Mouse (Mus musculus): ENCODE data around the gene Isg15. TPM values are rescaled to one million over a fixed set of nuclear protein-coding genes. Genes with fewer than 3 reads are reported as not detected.
"Not testable (repeated sequence)": the region's sequence is repeated elsewhere in the genome, so short reads cannot be mapped to it uniquely, and the experiment has no call there.

Isg15 gene
- polyA plus RNA-seq, 1 experiment from 2014 or later, result 1.2 TPM

DNA sequence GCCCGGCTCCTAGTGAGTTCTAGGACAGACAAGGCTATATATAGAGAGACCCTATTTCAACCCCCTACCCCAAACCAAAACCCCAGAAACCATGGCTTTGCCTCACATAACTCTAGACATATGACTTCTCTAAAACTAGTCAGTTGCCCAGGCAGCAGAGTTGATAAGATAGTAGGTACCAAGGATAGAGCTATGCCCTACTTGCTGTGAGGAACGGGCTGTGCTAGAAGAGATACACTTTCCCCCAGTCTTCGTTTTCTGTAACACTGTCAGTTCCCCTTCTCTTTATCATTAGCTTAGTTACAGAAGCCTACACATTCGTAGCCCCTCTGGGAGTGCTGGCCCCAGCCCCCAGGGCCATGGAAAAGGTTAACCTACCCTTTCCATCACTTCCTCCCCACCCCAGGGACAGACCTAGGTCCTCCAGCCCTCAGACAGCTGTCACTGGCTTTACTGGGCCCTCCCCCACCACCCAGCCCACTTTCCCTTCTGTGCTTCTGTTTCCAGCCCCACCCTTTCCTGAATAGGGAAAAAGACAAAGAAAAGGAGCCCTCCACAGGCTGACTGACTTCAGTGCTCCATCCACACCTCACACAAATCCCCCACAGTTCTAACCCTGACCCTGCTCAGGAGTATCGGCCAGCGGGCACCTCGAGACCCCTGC, 16.2 kb downstream of the Isg15 start:
- Histone ChIP-seq H3K4me2 (replicated peaks) (peak overlapping the region; percentile 80), H3K27ac (peak overlapping the region; percentile 96), H3K27me3 (no peaks in the 10 kb centered on the region), H3K9me3 (no peaks in the 10 kb centered on the region), H3K36me3 (peaks cover 32% of the 10 kb centered on the region), H3K4me3 (replicated peaks) (peak overlapping the region; percentile 58), H3K9ac (replicated peaks) (peak overlapping the region; percentile 88), H3K4me1 (replicated peaks) (peaks cover 95% of the 10 kb centered on the region)
- no peak; the same call in 1 of the 2 replicates for ATAC-seq
- WGBS, result 70% methylated on average over 7 of the region's 7 CpGs

DNA sequence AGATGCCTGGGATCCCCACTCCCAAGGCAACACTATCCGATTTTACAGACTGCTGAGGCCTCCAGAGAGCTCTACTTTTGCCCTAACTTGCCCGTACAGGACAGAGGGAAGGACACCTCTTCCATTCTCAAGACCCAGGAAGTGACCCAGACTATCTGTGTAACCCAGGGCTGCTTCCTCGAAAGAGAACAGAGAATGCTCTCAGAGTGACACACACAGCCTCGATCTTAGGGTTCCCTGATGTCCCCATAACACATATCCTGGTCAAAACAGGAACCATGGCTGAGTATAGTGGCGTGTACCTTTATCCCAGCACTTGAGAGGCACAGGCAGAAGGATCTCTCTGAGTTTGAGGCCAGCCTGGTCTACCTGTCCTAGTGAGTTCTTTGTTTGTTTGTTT, 16.9 kb downstream of the Isg15 start:
- Histone ChIP-seq H3K36me3 (peaks cover 38% of the 10 kb centered on the region), H3K4me2 (replicated peaks) (peak overlapping the region; percentile 80), H3K27me3 (no peaks in the 10 kb centered on the region), H3K9me3 (no peaks in the 10 kb centered on the region), H3K4me1 (replicated peaks) (peaks cover 88% of the 10 kb centered on the region), H3K9ac (replicated peaks) (peak overlapping the region; percentile 88), H3K27ac (no peak overlapping the region), H3K4me3 (replicated peaks) (peak overlapping the region; percentile 58)
- no peak for ATAC-seq
- 83% methylated on average over 5 of the region's 5 CpGs for WGBS

DNA sequence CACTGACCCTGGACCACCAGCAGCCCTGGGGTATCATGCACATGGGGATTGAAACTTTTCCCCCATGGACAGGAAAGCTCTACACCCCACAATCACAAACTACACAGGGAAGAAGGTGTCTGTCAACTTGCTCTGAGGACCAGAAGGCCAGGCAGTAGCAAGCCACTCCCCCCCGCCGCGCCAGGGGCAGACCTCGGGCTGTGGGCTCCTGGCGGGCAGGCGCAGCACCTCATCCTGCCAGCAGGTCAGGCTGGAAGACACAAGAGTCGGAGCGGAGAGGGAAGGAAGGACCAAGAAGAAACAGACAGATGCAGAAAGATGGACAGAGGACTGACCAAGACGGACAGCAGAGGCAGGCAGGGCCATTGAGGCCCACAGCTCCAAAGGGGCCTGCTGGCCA, 23.0 kb downstream of the Isg15 start:
- Histone ChIP-seq H3K27me3 (no peaks in the 10 kb centered on the region), H3K4me2 (replicated peaks) (no peak overlapping the region)

DNA sequence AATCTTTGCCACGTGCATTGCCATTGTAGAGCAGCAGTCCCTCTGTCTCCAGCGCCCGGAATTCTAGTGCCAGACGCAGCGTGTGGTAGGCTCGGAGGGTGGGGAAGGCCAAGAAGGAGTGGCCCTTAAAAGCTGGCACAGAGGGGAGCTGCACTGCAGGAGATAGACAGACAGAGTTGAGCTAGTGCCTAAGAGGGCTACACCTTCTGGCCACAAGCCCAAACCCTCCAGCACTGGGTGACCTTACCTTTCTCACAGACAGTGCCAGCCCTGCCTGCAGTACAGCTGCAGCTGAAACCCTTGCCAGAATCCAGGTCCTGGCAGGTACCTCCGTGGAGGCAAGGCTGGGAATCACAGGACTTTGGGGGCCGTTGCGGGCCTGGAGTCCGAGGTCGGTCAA, 28.8 kb downstream of the Isg15 start:
- WGBS, result 97% methylated on average over 11 of the region's 11 CpGs
- H3K27me3 ChIP-seq, result no peaks in the 10 kb centered on the region

More for the DNA sequence above, 23.0 kb downstream of the Isg15 start:
- ATAC-seq, result no peak
- Histone ChIP-seq H3K9ac (replicated peaks) (no peak overlapping the region), H3K4me1 (replicated peaks) (peaks cover 30% of the 10 kb centered on the region), H3K36me3 (peaks cover 95% of the 10 kb centered on the region), H3K4me3 (replicated peaks) (no peak overlapping the region), H3K27ac (no peak overlapping the region), H3K9me3 (no peaks in the 10 kb centered on the region)
- WGBS, result 91% methylated on average over 9 of the region's 9 CpGs

DNA sequence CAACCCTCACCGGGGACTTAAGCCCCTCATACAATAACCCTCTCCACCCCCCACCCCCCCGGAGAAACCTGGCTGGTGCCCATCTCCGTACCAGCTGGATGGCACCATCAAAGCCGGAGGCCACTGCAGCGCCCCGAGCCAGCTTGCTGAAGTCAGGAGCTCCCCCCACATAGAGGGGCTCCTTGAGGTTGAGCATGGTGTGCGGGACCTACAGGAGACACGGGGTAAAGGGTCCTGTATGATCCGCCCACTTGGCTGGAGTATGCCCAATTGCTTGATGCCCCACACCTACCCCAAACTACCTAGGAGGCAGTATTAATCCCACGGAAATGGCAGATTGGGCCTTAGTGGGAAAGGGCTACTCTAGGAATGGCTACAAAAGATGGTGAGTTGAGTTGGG, 31.5 kb downstream of the Isg15 start:
- no peaks in the 10 kb centered on the region for H3K27me3 ChIP-seq
- no peak overlapping the region for H3K4me3 ChIP-seq (replicated peaks)
- H3K4me1 ChIP-seq (replicated peaks), result no peaks in the 10 kb centered on the region
- H3K9ac ChIP-seq (replicated peaks), result no peak overlapping the region
- no peak for ATAC-seq
- H3K9me3 ChIP-seq, result no peaks in the 10 kb centered on the region
- 96% methylated on average over 10 of the region's 10 CpGs for WGBS
- no peak overlapping the region for H3K27ac ChIP-seq
- H3K4me2 ChIP-seq (replicated peaks), result no peak overlapping the region
- H3K36me3 ChIP-seq, result peaks cover 100% of the 10 kb centered on the region

More for the DNA sequence above, 28.8 kb downstream of the Isg15 start:
- Histone ChIP-seq H3K36me3 (peaks cover 100% of the 10 kb centered on the region), H3K9ac (replicated peaks) (no peak overlapping the region), H3K4me2 (replicated peaks) (no peak overlapping the region), H3K4me1 (replicated peaks) (no peaks in the 10 kb centered on the region), H3K4me3 (replicated peaks) (no peak overlapping the region), H3K27ac (no peak overlapping the region), H3K9me3 (no peaks in the 10 kb centered on the region)
- no peak for ATAC-seq

DNA sequence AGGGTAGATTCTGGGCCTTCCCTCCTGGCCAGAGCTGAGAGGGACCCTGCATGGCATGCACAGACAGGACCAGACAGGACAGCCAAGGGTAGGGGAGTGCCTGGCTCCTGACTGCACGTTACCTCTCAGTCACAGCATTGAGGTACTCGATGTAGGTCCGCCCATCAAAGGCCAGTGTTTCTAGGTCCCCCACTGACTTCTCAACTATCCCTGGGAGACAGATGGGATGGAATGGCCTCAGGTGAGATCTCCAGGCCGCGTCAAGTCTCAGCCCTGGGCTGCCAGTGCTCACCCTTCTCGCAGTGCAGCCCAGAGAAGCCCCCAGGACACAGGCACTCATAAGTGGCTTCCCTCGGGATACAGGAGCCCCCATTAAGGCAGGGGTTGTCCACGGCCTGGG, 32.0 kb downstream of the Isg15 start:
- Histone ChIP-seq H3K4me1 (replicated peaks) (no peaks in the 10 kb centered on the region), H3K4me3 (replicated peaks) (no peak overlapping the region), H3K27ac (no peak overlapping the region), H3K27me3 (no peaks in the 10 kb centered on the region), H3K9ac (replicated peaks) (no peak overlapping the region), H3K36me3 (peaks cover 100% of the 10 kb centered on the region), H3K9me3 (no peaks in the 10 kb centered on the region), H3K4me2 (replicated peaks) (no peak overlapping the region)
- WGBS, result 94% methylated on average over 8 of the region's 8 CpGs
- ATAC-seq, result no peak

DNA sequence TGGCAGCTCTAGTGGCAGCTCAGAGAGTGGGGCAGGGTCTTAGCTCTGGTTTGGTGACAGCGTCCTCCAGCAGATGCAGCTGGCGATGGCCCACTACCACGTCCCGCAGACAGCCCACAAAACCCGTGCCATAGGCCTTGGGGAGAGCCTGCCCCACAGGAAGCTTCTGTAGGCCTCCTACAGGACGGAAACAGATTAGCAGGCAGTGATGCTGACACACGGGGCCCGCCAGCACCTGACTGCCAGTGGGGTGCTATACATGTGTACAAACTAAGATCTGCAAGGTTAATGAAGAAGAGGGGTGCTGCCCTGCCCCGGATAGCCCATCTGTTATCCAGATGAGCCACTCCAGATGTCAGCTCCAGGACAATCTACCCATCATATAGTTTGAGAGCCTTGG, 34.1 kb downstream of the Isg15 start:
- H3K36me3 ChIP-seq, result peaks cover 98% of the 10 kb centered on the region
- H3K27ac ChIP-seq, result no peak overlapping the region
- 89% methylated on average over 9 of the region's 9 CpGs for WGBS
- H3K9me3 ChIP-seq, result peaks cover 12% of the 10 kb centered on the region
- H3K4me1 ChIP-seq (replicated peaks), result no peaks in the 10 kb centered on the region
- H3K9ac ChIP-seq (replicated peaks), result no peak overlapping the region
- no peaks in the 10 kb centered on the region for H3K27me3 ChIP-seq
- no peak overlapping the region for H3K4me3 ChIP-seq (replicated peaks)
- no peak for ATAC-seq
- no peak overlapping the region for H3K4me2 ChIP-seq (replicated peaks)

DNA sequence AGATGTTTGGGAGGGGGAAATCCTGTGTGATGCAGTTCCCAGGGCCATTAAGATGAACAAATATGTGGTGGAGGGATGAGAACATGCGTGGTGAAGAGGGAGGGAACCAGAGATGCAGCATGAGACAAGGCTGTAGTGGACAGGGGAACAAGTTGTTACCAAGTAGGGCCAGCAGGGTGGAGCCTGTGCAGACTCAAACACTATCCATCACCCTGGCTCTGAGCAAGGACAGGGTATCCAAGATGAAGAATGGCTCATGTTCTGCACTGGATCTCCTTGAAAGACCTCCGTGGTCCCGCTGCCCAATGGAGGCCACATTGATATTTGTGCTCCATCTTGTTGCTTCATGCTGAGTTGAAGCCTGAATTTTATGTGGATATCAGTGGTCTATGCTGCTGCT, 45.8 kb downstream of the Isg15 start:
- Histone ChIP-seq H3K9me3 (peaks cover 14% of the 10 kb centered on the region), H3K4me1 (replicated peaks) (no peaks in the 10 kb centered on the region), H3K9ac (replicated peaks) (no peak overlapping the region), H3K36me3 (no peaks in the 10 kb centered on the region), H3K27me3 (no peaks in the 10 kb centered on the region), H3K4me3 (replicated peaks) (no peak overlapping the region), H3K4me2 (replicated peaks) (no peak overlapping the region), H3K27ac (no peak overlapping the region)
- no peak for ATAC-seq
- WGBS, result 95% methylated on average over 3 of the region's 3 CpGs

DNA sequence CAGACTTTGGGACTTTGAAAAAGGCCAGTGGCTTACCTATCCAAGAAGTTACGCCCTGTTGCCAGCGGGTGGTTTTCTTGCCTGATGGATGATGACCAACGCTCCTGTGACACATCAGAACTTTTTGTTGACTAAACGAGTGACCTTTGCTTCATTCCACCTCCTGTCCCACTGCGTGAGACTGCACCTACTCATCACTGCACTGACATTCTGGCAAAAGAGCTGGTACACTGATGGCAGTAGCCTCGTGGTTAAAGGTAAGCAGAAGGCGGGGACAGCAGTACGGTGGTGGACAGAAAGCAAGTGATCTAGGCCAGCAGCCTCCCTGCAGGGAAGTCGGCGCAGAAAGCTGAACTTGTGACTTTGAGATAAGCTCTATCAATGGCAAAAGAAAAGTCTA, 49.7 kb downstream of the Isg15 start:
- H3K36me3 ChIP-seq; H3K4me1 ChIP-seq (replicated peaks); ATAC-seq; H3K9ac ChIP-seq (replicated peaks); H3K9me3 ChIP-seq; H3K4me2 ChIP-seq (replicated peaks); H3K27me3 ChIP-seq; H3K4me3 ChIP-seq (replicated peaks); H3K27ac ChIP-seq: not testable (repeated sequence)
- 93% methylated on average over 10 of the region's 10 CpGs for WGBS

Small RNA genes lying within 50 kb of the gene (microRNA-seq; reads per million reads assigned to microRNA genes)
- 4.9 reads per million, percentile 20 among the genes with 10 or more reads in this experiment for gene Mir7658

Other genes starting within 250 kb of the Isg15 start
- 8.2 and 11.0 TPM in 2 replicates for gene C1qtnf12, start 238.5 kb downstream of the Isg15 start, polyA plus RNA-seq (2015; fragmentation: Nextera tagmentation; extraction: Ambion mirVana)
- gene B3galt6, start 208.2 kb downstream of the Isg15 start, polyA plus RNA-seq (2015; fragmentation: Nextera tagmentation; extraction: Ambion mirVana), result 25.0 and 26.9 TPM in 2 replicates
- 125 and 128 TPM in 2 replicates for gene Sdf4, start 207.9 kb downstream of the Isg15 start, polyA plus RNA-seq (2015; fragmentation: Nextera tagmentation; extraction: Ambion mirVana)
- gene Tnfrsf4, start 187.0 kb downstream of the Isg15 start, polyA plus RNA-seq (2015; fragmentation: Nextera tagmentation; extraction: Ambion mirVana), result 0.57 TPM in 2 replicates
- gene Tnfrsf18, start 174.7 kb downstream of the Isg15 start, polyA plus RNA-seq (2015; fragmentation: Nextera tagmentation; extraction: Ambion mirVana), result 2.0 and 2.3 TPM in 2 replicates
- gene Ttll10, start 141.4 kb downstream of the Isg15 start, polyA plus RNA-seq (2015; fragmentation: Nextera tagmentation; extraction: Ambion mirVana), result not detected in 2 replicates
- 36.6 and 40.6 TPM in 2 replicates for gene 9430015G10Rik, start 90.8 kb downstream of the Isg15 start, polyA plus RNA-seq (2015; fragmentation: Nextera tagmentation; extraction: Ambion mirVana)
- gene Rnf223, start 70.3 kb downstream of the Isg15 start, polyA plus RNA-seq (2015; fragmentation: Nextera tagmentation; extraction: Ambion mirVana), result 0.66 and 0.93 TPM in 2 replicates
- 129 and 142 TPM in 2 replicates for gene Agrn, start 3.3 kb downstream of the Isg15 start, polyA plus RNA-seq (2015; fragmentation: Nextera tagmentation; extraction: Ambion mirVana)
- gene AW011738, start 2.5 kb upstream of the Isg15 start, polyA plus RNA-seq (2015; fragmentation: Nextera tagmentation; extraction: Ambion mirVana), result 5.3 and 6.9 TPM in 2 replicates
- 2.3 and 2.5 TPM in 2 replicates for gene Perm1, start 15.1 kb upstream of the Isg15 start, polyA plus RNA-seq (2015; fragmentation: Nextera tagmentation; extraction: Ambion mirVana)
- gene Plekhn1, start 34.0 kb upstream of the Isg15 start, polyA plus RNA-seq (2015; fragmentation: Nextera tagmentation; extraction: Ambion mirVana), result 26.4 and 28.3 TPM in 2 replicates
- gene Noc2l, start 35.2 kb upstream of the Isg15 start, polyA plus RNA-seq (2015; fragmentation: Nextera tagmentation; extraction: Ambion mirVana), result 57.9 and 60.1 TPM in 2 replicates
- gene Samd11, start 54.8 kb upstream of the Isg15 start, polyA plus RNA-seq (2015; fragmentation: Nextera tagmentation; extraction: Ambion mirVana), result 5.2 and 6.0 TPM in 2 replicates
- not detected in 2 replicates for gene Vmn2r-ps159, start 130.3 kb upstream of the Isg15 start, polyA plus RNA-seq (2015; fragmentation: Nextera tagmentation; extraction: Ambion mirVana)

Data from midbrain, embryonic 13.5 days (tissue).